Mouse (Mus musculus): ENCODE data around the gene Aurka. TPM values are rescaled to one million over a fixed set of nuclear protein-coding genes. Genes with fewer than 3 reads are reported as not detected.

Gene Aurka
- polyA plus RNA-seq (2012; rRNA removed): 24.9 and 29.3 TPM in 2 replicates

GRCm38 (mm10) chr2:172370411-172371223 lies at the start of gene Aurka, which contains the start of gene Cstf1:
Gene Aurka (minus strand): TSS chr2:172370535.
Gene Cstf1 (plus strand): TSS chr2:172370681.
- WGBS: under 1% methylated on average over 66 of the region's 66 CpGs
- DNase-seq (ENCODE audit: low read depth, low spot score): peak; percentile 88

GRCm38 (mm10) chr2:172418208-172418607 lies 47.9 kb upstream of the Aurka start:
- no peak for DNase-seq (ENCODE audit: low read depth, low spot score)
- 83% methylated on average over 5 of the region's 5 CpGs for WGBS

DNA sequence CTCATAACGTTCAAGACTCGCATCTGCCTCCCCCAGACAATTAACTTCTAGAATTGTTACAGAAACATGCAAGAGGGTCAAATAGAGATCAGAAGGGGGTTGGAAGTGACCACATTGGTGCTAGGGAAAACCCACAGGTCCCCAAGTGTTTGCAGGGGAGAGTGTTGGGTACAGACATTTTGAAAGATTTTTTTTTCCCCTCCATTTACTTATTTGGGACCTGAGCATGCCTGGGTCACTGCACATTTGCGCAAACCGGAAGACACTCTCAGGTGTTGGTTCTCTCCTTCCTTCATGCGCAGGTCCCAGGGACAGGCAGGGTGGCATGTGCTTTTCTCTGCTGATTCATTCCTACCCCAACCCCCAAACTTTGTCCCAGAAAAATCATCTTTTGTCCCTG lies 46.5 kb upstream of the Aurka start:
- WGBS: 77% methylated on average over 5 of the region's 5 CpGs
- DNase-seq (ENCODE audit: low read depth, low spot score): no peak

GRCm38 (mm10) chr2:172416218-172416617 lies 45.9 kb upstream of the Aurka start:
- 61% methylated on average over 12 of the region's 12 CpGs for WGBS
- no peak for DNase-seq (ENCODE audit: low read depth, low spot score)

DNA sequence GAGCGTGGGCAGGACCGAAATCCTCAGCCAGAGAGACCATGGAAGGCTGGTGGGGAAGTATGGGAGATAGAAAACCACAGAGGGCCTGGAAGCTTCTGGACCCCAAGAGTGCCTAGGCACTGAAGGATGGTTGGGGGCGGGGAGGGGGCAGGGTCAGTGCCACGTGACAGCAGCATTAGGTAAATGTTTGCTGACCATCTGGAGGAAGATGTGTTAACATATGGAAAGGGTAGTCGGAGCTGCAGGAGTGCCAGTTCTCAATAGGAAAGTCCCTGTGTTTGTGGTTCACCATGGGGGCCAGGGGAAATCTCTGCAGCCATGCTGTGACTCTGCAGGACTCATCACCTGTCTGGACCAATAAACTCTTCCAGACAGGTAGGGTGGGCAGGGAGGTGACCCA lies 43.6 kb upstream of the Aurka start:
- DNase-seq (ENCODE audit: low read depth, low spot score): no peak
- WGBS: 34% methylated on average over 5 of the region's 5 CpGs

DNA sequence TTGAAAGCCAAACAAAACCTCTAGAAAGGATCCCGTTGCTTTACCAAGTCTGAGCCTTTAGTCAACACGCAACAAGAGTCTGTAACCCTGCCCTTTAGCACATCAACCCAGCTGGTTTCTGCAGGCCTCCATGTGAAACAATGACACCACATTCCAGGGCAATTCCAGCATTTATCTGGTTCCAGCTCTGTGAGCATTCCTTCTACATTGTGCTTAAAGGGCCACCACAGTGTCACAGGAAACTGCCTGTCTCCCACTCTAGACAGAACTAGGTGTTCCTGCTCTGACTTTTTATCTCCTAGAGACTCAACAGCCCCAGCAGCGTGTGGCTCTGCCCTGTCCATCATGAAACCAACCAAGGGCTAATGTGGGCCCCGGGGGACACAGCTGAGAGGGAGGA lies 42.9 kb upstream of the Aurka start:
- DNase-seq (ENCODE audit: low read depth, low spot score): no peak
- 21% methylated on average over 4 of the region's 4 CpGs for WGBS

- DNase-seq (ENCODE audit: low read depth, low spot score): no peak
- 12% methylated on average over 9 of the region's 9 CpGs for WGBS
Observed at GRCm38 (mm10) chr2:172412454-172412853, 42.1 kb upstream of the Aurka start.

DNA sequence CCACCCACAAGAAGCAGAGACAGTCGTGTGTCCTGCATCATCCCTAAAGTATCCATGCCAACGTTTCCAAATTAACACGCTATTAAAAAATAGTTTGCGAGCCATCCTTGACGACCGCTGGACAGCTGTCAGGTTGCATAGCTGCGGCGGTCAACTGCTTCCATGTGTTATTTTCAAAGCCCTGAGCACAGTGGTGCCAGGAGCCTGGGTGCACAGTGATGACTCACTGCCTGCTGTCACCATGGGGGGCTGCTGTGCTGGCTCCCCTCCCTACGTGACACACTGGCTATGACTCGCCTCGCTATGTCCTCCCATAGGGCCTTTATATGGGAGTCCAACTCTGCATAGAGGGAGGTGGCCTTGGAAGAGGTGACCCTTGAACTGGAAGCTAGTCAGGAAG lies 40.8 kb upstream of the Aurka start:
- WGBS: 71% methylated on average over 11 of the region's 11 CpGs
- no peak for DNase-seq (ENCODE audit: low read depth, low spot score)

- WGBS: 67% methylated on average over 2 of the region's 2 CpGs
- DNase-seq (ENCODE audit: low read depth, low spot score): no peak
Observed at GRCm38 (mm10) chr2:172410686-172411085, 40.4 kb upstream of the Aurka start.

GRCm38 (mm10) chr2:172407499-172407898 lies 37.2 kb upstream of the Aurka start:
- no peak for DNase-seq (ENCODE audit: low read depth, low spot score)
- 70% methylated on average over 2 of the region's 2 CpGs for WGBS

- DNase-seq (ENCODE audit: low read depth, low spot score): no peak
- 59% methylated on average over 4 of the region's 4 CpGs for WGBS
Observed at GRCm38 (mm10) chr2:172406173-172406572, 35.8 kb upstream of the Aurka start.

- WGBS: 61% methylated on average over 3 of the region's 3 CpGs
- DNase-seq (ENCODE audit: low read depth, low spot score): no peak
Observed at GRCm38 (mm10) chr2:172405011-172405410, 34.7 kb upstream of the Aurka start.

DNA sequence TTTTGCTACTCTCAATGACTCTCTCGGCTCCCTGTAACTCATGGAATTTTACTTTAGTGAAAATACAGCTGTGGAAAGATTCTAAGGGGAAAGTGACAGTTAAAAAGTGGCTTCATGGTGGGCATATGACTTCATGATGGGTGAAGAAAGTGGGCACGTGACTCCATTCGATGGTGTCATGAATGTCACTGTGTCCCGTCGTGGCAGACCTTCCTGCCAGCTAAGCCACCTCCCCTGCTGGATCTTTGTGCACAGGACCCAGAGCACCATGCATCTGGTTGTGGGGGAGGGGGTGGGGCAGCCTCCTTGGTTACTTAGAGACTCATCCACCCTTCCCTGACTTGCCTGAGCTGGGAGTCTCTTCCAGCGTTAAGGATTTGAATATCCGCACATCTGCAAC lies 33.9 kb upstream of the Aurka start:
- 59% methylated on average over 7 of the region's 7 CpGs for WGBS
- no peak for DNase-seq (ENCODE audit: low read depth, low spot score)

GRCm38 (mm10) chr2:172401116-172401825 lies 30.9 kb upstream of the Aurka start:
- WGBS: 56% methylated on average over 13 of the region's 13 CpGs
- DNase-seq (ENCODE audit: low read depth, low spot score): no peak

- DNase-seq (ENCODE audit: low read depth, low spot score): no peak
- WGBS: 22% methylated on average over 9 of the region's 9 CpGs
Observed at GRCm38 (mm10) chr2:172399901-172400300, 29.6 kb upstream of the Aurka start.

GRCm38 (mm10) chr2:172395961-172396360 lies 25.6 kb upstream of the Aurka start:
- 47% methylated on average over 9 of the region's 9 CpGs for WGBS
- DNase-seq (ENCODE audit: low read depth, low spot score): no peak

DNA sequence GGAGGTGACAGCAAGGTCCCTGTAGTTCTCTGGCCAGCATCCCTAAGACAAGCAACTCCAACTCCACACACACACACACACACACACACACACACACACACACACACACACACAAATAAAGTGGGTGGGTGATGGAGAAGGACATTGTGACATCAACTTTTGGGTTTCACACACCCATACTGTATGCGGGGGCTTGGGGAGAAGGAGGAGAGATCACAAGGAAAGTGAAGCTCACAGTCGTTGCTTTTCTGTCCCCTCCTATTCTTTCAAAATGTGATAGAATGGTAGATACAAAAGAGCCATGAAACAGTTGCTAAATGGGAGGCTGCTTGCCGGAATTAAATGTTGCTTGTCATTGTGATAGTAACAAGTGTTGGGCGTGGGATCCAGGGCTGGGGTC lies 24.3 kb upstream of the Aurka start:
- whole genome bisulfite sequencing: 69% methylated on average over 4 of the region's 4 CpGs

DNA sequence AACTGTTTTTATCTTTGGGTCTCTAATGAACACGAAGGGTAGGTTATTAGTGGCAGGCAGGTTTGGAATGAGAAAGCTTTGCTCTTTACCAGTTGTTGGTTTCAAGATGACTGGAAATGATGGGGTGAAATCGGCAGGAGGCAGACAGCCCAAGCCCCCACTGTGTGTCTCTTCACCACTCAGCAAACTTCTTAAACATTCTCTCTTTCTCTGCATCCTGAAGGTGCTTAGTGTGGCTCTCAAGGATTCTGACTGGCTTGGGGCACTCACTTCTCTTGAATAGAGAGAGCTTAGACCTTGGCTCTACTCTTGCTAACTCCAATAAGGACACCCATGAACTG lies 23.7 kb upstream of the Aurka start:
- 55% methylated on average over 2 of the region's 2 CpGs for WGBS
- DNase-seq (ENCODE audit: low read depth, low spot score): no peak

More for the DNA sequence above, 24.3 kb upstream of the Aurka start:
- no peak for DNase-seq (ENCODE audit: low read depth, low spot score)

- 25% methylated on average over 13 of the region's 13 CpGs for WGBS
- DNase-seq (ENCODE audit: low read depth, low spot score): no peak
Observed at GRCm38 (mm10) chr2:172393391-172394051, 23.2 kb upstream of the Aurka start, which contains the start of gene Cass4. Gene Cass4 (plus strand): TSS chr2:172393794.

- 26% methylated on average over 10 of the region's 10 CpGs for WGBS
- no peak for DNase-seq (ENCODE audit: low read depth, low spot score)
Observed at GRCm38 (mm10) chr2:172392041-172392521, 21.7 kb upstream of the Aurka start.

Data from large intestine, adult 2 months (tissue).